Mouse (Mus musculus): ENCODE results near the gene Gm32742.

Gm32742 gene

GRCm38 (mm10) chr9:51165312-51166180 lies at the start of gene Gm32742:
TSS of gene Gm32742 (minus strand) at chr9:51165517.
- in situ Hi-C loops (cut with MboI, MseI), result loop anchor here (25.0 kb wide), 1 partner anchor 747 kb away; no protein-coding TSS in a partner anchor

GRCm38 (mm10) chr9:51213729-51214237 lies 48.5 kb upstream of the Gm32742 start:
- in situ Hi-C loops (cut with MboI, MseI), result loop anchor here (5.0 kb wide), 1 partner anchor 36 kb away; no protein-coding TSS in a partner anchor

- in situ Hi-C loops (cut with MboI, MseI), result loop anchor here (5.0 kb wide), 1 partner anchor 36 kb away; no protein-coding TSS in a partner anchor
Measured at GRCm38 (mm10) chr9:51213023-51213728, 47.9 kb upstream of the Gm32742 start, which contains the start of gene Pou2af1. TSS of gene Pou2af1 (plus strand) at chr9:51213708.

- in situ Hi-C loops (cut with MboI, MseI), result loop anchor here (5.0 kb wide), 1 partner anchor 34 kb away; no protein-coding TSS in a partner anchor
Measured at GRCm38 (mm10) chr9:51211191-51211590, 45.9 kb upstream of the Gm32742 start.

GRCm38 (mm10) chr9:51208974-51209332 lies 43.6 kb upstream of the Gm32742 start:
- in situ Hi-C loops (cut with MboI, MseI), result no loop called here

- in situ Hi-C loops (cut with MboI, MseI), result no loop called here
Measured at GRCm38 (mm10) chr9:51194790-51195189, 29.5 kb upstream of the Gm32742 start.

GRCm38 (mm10) chr9:51190655-51191054 lies 25.3 kb upstream of the Gm32742 start:
- in situ Hi-C loops (cut with MboI, MseI), result no loop called here

- in situ Hi-C loops (cut with MboI, MseI), result no loop called here
Measured at GRCm38 (mm10) chr9:51185871-51186270, 20.6 kb upstream of the Gm32742 start.

- in situ Hi-C loops (cut with MboI, MseI), result no loop called here
Measured at GRCm38 (mm10) chr9:51185386-51185785, 20.1 kb upstream of the Gm32742 start.

- in situ Hi-C loops (cut with MboI, MseI), result no loop called here
Measured at GRCm38 (mm10) chr9:51182716-51183710, 17.7 kb upstream of the Gm32742 start.

GRCm38 (mm10) chr9:51180621-51181020 lies 15.3 kb upstream of the Gm32742 start:
- in situ Hi-C loops (cut with MboI, MseI), result no loop called here

- in situ Hi-C loops (cut with MboI, MseI), result loop anchor here (5.0 kb wide), 1 partner anchor 34 kb away; the partner anchor contains the start of gene Pou2af1
Measured at GRCm38 (mm10) chr9:51178297-51178696, 13.0 kb upstream of the Gm32742 start.

GRCm38 (mm10) chr9:51175722-51176121 lies 10.4 kb upstream of the Gm32742 start:
- in situ Hi-C loops (cut with MboI, MseI), result loop anchor here (5.0 kb wide), 1 partner anchor 37 kb away; the partner anchor contains the start of gene Pou2af1

GRCm38 (mm10) chr9:51174890-51175464 lies 9.7 kb upstream of the Gm32742 start:
- in situ Hi-C loops (cut with MboI, MseI), result loop anchor here (5.0 to 25.0 kb wide), 2 partner anchors 37 to 737 kb away; partner anchors contain the start of gene Pou2af1

GRCm38 (mm10) chr9:51170298-51170697 lies 5.0 kb upstream of the Gm32742 start:
- in situ Hi-C loops (cut with MboI, MseI), result loop anchor here (25.0 kb wide), 1 partner anchor 742 kb away; no protein-coding TSS in a partner anchor

- in situ Hi-C loops (cut with MboI, MseI), result loop anchor here (25.0 kb wide), 1 partner anchor 743 kb away; no protein-coding TSS in a partner anchor
Measured at GRCm38 (mm10) chr9:51169133-51169532, 3.8 kb upstream of the Gm32742 start.

- in situ Hi-C loops (cut with MboI, MseI), result loop anchor here (25.0 kb wide), 1 partner anchor 744 kb away; no protein-coding TSS in a partner anchor
Measured at GRCm38 (mm10) chr9:51168698-51169097, 3.4 kb upstream of the Gm32742 start.

GRCm38 (mm10) chr9:51167954-51168353 lies 2.6 kb upstream of the Gm32742 start:
- in situ Hi-C loops (cut with MboI, MseI), result loop anchor here (25.0 kb wide), 1 partner anchor 744 kb away; no protein-coding TSS in a partner anchor

GRCm38 (mm10) chr9:51163989-51164388 lies 1.3 kb downstream of the Gm32742 start:
- in situ Hi-C loops (cut with MboI, MseI), result loop anchor here (25.0 kb wide), 1 partner anchor 748 kb away; no protein-coding TSS in a partner anchor

Data from T-helper 1 cell (primary cell).